Mouse (Mus musculus) intestine, embryonic 14.5 days (tissue): ENCODE data around the gene Lrch1. TPM values are rescaled to one million over a fixed set of nuclear protein-coding genes. Genes with fewer than 3 reads are reported as not detected.

ENCODE experiments used
- ATAC-seq: fragments of 200-750 bp; cut with Nextera tagmentation; replicated peaks from 2 replicates; pipeline ENCODE4 v1.8.0; 2017; ENCODE audit warnings: low read depth, moderate number of reproducible peaks, moderate TSS enrichment, moderate library complexity; ENCODE audit not compliant: low FRiP score, low TSS enrichment
- DNase-seq: peaks from one replicate; pipeline ENCODE4 v3.0.0-alpha.2; 2018; ENCODE audit warnings: low spot score
- H3K27ac ChIP-seq: fragments of 300-500 bp; sonication (generic); 2 replicates; pipeline ENCODE4 v1.5.1; 2014; ENCODE audit warnings: low read depth, mild to moderate bottlenecking, control low read depth
- H3K27me3 ChIP-seq: fragments of 300-500 bp; sonication (generic); replicated peaks from 2 replicates; pipeline ENCODE4 v1.6.1; 2014; ENCODE audit warnings: low read length, control low read depth; ENCODE audit not compliant: control insufficient read depth, insufficient read depth
- H3K36me3 ChIP-seq: fragments of 300-500 bp; sonication (generic); 2 replicates; pipeline ENCODE4 v1.6.1; 2014; ENCODE audit warnings: low read length, control low read depth; ENCODE audit not compliant: control insufficient read depth, insufficient read depth
- H3K4me1 ChIP-seq: fragments of 300-500 bp; sonication (generic); replicated peaks from 2 replicates; pipeline ENCODE4 v1.6.1; 2014; ENCODE audit warnings: low read length, control low read depth, mixed read lengths; ENCODE audit not compliant: control insufficient read depth, insufficient read depth
- H3K4me2 ChIP-seq: fragments of 300-500 bp; sonication (generic); 2 replicates; pipeline ENCODE4 v1.6.1; 2014; ENCODE audit warnings: low read length
- H3K4me3 ChIP-seq: fragments of 300-500 bp; sonication (generic); 2 replicates; pipeline ENCODE4 v1.5.1; 2014; ENCODE audit warnings: low read depth, low read length, control low read depth, mixed read lengths
- H3K9ac ChIP-seq: fragments of 300-500 bp; sonication (generic); 2 replicates; pipeline ENCODE4 v1.6.1; 2014; ENCODE audit warnings: mild to moderate bottlenecking, low read length
- H3K9me3 ChIP-seq: fragments of 300-500 bp; sonication (generic); 2 replicates; pipeline ENCODE4 v1.6.1; 2016; ENCODE audit warnings: low read length, control low read depth; ENCODE audit not compliant: control insufficient read depth
- WGBS: fragments of 180-500 bp; shearing (Covaris S2); extraction: QIAGEN DNeasy Blood & Tissue Kit; methylation state at CpG from one replicate; pipeline ENCODE4 v1.1.7; 2014; 5-methylcytosine and 5-hydroxymethylcytosine counted together
- polyA plus RNA-seq: library from polyadenylated mRNA; unstranded; fragments of >200 nt; fragmentation: Nextera tagmentation; extraction: Ambion mirVana; gene quantifications from 2 replicates; pipeline ENCODE4 v1.2.1, GENCODE M21; 2014

Gene Lrch1
- polyA plus RNA-seq, 1 experiment from 2014 or later = 12.6 TPM

DNA sequence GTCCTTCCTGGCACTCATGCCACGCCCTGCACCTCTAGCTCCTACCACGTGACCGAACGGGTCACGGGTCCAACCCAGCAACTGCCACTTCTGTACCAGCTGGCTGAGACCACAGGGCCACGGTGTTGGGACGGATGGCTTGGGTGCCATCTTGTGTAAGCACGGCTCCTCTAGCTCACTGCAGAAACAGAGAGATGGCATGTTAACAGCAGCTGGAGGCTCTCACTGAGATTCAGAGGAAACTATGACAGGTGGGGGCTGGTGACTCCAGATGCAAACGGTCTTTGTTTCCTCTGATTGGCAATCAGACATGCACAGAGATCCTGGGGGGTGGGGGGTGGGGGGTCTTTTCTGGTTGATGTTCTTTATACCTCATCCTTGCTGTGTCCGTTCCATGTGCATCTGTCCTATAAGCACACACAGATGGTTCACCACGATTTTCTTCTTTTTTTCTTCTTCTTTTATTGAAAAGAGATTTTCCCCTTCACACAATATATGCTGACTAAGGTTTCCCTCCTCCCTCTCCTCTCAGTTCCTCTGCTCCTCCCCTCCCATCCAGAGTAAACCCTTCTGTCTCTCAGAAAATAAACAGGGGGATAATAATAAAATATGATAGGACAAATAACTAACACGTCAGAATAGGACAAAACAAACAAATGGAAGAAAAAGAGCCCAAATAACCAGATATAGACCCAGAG is 25.5 kb downstream of the Lrch1 start:
- H3K4me1 ChIP-seq = peaks cover 22% of the 10 kb centered on the region
- H3K9ac ChIP-seq = no peak overlapping the region
- no peak for DNase-seq
- H3K9me3 ChIP-seq = no peaks in the 10 kb centered on the region
- no peaks in the 10 kb centered on the region for H3K27me3 ChIP-seq
- no peak overlapping the region for H3K27ac ChIP-seq
- no peak overlapping the region for H3K4me2 ChIP-seq
- peak; percentile 35; the same call in 1 of the 2 replicates for ATAC-seq
- H3K36me3 ChIP-seq = no peaks in the 10 kb centered on the region
- 55% methylated on average over 12 of the region's 12 CpGs for WGBS
- no peak overlapping the region for H3K4me3 ChIP-seq

DNA sequence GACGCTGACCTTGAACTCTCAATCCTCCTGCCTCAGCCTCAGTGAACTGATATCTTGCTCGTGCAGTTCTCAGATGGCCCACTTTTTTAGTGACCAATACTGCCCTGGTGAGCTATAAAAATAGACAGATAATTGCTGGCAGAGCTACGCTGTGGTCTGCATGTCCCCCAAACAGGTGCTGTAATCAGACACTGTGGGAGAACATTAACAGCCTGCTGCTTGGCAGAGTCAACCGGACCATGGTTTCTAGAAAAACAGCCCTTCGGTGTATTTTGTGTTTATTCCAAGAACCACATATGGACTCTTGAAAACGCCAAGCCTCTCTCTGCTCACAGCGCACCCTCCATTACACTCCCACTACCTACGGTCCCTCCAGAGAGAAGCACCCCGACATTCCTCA is 26.2 kb downstream of the Lrch1 start:
- DNase-seq = no peak
- ATAC-seq = no peak
- no peak overlapping the region for H3K27ac ChIP-seq
- WGBS = 77% methylated on average over 9 of the region's 9 CpGs
- no peak overlapping the region for H3K4me3 ChIP-seq
- H3K36me3 ChIP-seq = no peaks in the 10 kb centered on the region
- H3K9me3 ChIP-seq = no peaks in the 10 kb centered on the region
- H3K4me2 ChIP-seq = no peak overlapping the region
- no peak overlapping the region for H3K9ac ChIP-seq
- peaks cover 22% of the 10 kb centered on the region for H3K4me1 ChIP-seq
- H3K27me3 ChIP-seq = no peaks in the 10 kb centered on the region

DNA sequence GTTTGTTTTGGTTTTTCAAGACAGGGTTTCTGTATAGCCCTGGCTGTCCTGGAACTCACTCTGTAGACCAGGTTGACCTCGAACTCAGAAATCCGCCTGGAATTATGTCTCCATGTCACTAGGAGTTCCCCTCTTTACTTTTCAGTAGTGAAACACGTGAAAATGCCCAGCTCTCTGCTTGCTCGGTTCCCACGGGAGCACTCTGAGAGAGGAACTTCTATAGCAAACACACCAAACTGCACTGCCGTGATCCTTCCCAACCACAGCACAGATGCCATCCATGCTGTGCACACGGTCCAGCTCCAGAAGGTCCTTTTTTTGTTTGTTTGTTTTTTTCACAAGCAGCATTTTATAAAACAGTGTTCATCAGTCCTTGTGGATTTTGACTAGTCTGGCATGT is 28.5 kb downstream of the Lrch1 start:
- Histone ChIP-seq H3K27ac (no peak overlapping the region), H3K4me3 (no peak overlapping the region), H3K36me3 (no peaks in the 10 kb centered on the region), H3K4me2 (no peak overlapping the region), H3K9ac (no peak overlapping the region), H3K27me3 (no peaks in the 10 kb centered on the region), H3K4me1 (peaks cover 43% of the 10 kb centered on the region), H3K9me3 (no peaks in the 10 kb centered on the region)
- no peak for ATAC-seq
- WGBS = 84% methylated on average over 7 of the region's 7 CpGs
- no peak for DNase-seq

DNA sequence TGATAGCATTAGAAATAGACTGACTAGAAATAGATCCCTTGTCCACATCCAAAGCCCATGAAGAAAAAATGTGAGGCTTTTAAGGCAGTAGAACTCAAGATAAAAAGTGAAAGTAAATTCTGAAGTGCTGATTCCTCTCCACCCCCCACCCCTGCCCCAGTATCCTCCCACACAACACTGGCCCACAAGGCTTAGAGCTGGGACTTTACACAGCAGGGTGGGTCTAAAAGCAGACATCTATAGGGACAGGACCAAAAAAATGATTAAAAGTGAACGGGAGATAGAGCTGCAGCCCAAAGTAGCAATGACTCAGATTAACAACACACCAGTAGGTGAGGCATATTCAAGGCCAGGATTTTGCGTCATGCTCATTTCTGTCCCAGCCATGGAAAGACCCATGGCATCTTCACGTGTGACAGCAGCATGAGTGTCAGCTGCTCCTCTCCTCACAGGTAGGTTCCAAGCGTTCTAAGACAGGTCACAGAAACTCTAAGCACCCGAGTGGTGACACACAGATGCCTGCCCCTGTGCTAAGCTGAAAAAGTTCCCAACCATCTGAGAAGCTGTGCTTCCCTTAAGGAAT is 29.1 kb downstream of the Lrch1 start:
- DNase-seq = no peak
- ATAC-seq = no peak
- Histone ChIP-seq H3K4me1 (peaks cover 48% of the 10 kb centered on the region), H3K9me3 (no peaks in the 10 kb centered on the region), H3K27ac (no peak overlapping the region), H3K9ac (no peak overlapping the region), H3K4me3 (no peak overlapping the region), H3K27me3 (no peaks in the 10 kb centered on the region), H3K36me3 (no peaks in the 10 kb centered on the region), H3K4me2 (no peak overlapping the region)
- WGBS = 84% methylated on average over 5 of the region's 5 CpGs

DNA sequence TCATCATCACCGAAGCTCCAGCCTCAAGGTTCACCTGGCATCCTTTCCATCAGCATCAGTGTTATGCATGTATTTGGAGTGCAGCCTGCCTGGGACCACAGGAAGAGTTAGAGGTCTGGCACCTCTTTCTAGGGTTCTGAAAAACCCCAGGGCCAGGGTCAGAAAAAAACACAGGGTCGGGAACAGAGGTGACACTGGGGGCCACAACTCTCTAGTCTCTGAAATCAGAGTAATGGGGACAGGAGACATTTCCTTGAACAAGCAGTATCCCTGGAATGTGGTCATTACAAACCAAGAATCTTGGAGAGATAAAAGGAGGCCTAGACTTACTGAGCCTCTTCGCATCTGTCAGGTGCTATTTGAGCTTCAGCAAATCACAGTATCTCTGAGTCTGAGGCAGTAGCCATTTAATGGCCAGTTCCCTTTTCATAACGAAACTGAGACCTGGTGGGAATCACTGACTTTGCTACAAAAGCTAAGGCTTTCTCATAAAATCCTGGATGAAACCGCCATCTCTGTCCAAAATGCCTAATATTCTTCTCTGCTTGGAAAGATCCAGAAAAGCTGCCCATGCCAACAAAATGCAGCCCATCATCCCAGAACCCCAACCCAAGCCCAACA is 30.1 kb downstream of the Lrch1 start:
- H3K9me3 ChIP-seq = no peaks in the 10 kb centered on the region
- WGBS = 77% methylated on average over 5 of the region's 5 CpGs
- H3K4me2 ChIP-seq = no peak overlapping the region
- no peak overlapping the region for H3K27ac ChIP-seq
- H3K4me1 ChIP-seq = peaks cover 48% of the 10 kb centered on the region
- H3K36me3 ChIP-seq = no peaks in the 10 kb centered on the region
- ATAC-seq (no peak), DNase-seq (no peak)
- no peak overlapping the region for H3K4me3 ChIP-seq
- H3K27me3 ChIP-seq = no peaks in the 10 kb centered on the region
- no peak overlapping the region for H3K9ac ChIP-seq

DNA sequence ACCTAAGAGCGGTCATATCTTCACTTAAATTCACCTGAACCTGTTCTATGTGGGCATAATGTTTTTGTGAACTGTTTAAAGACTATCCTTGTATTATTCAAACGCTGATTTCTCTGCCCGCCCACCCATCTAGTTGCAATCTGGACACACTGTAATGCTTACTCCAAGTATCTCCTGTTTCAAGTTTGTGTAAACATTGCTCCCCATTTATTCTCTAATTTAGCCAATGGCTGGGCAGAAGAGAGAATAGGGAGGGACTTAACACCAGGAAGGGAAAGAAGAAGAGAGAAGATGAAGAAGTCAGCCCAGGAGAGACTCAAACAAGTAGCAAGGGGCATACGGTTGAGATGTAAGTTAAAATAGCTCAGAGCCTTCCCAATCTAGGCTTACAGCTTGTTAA is 31.0 kb downstream of the Lrch1 start:
- WGBS = 63% methylated on average over 4 of the region's 4 CpGs
- H3K9me3 ChIP-seq = no peaks in the 10 kb centered on the region
- no peaks in the 10 kb centered on the region for H3K27me3 ChIP-seq
- H3K9ac ChIP-seq = no peak overlapping the region
- H3K36me3 ChIP-seq = no peaks in the 10 kb centered on the region
- DNase-seq (no peak), ATAC-seq (no peak)
- no peak overlapping the region for H3K4me3 ChIP-seq
- peaks cover 42% of the 10 kb centered on the region for H3K4me1 ChIP-seq
- 0 out of 2 replicates have a peak overlapping the region, but pooled peaks have one; percentile 18 for H3K4me2 ChIP-seq
- H3K27ac ChIP-seq = peak overlapping the region; percentile 30

DNA sequence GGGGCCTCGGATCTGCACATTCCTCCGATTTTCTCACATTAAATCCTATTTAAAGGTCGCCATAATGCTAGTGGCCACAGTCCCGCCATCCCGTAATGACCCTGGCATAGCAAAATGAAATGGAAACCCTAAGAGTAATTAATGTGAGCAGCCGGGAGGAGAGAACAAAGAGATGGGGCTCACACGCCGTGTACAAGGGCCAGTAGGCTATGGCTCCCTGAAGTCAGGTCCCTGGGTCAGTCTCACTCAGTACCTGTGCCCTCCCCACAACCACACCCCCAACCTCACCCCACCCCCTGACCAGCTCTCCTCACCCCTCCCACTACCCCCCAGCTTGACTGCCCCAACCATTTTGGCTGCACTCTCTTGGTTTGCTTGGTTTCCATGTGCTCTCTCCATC is 31.6 kb downstream of the Lrch1 start:
- Histone ChIP-seq H3K27ac (peak overlapping the region; percentile 30), H3K4me2 (0 out of 2 replicates have a peak overlapping the region, but pooled peaks have one; percentile 18), H3K9me3 (no peaks in the 10 kb centered on the region), H3K36me3 (no peaks in the 10 kb centered on the region), H3K9ac (no peak overlapping the region), H3K4me1 (peaks cover 43% of the 10 kb centered on the region), H3K27me3 (no peaks in the 10 kb centered on the region), H3K4me3 (no peak overlapping the region)
- 74% methylated on average over 8 of the region's 8 CpGs for WGBS
- ATAC-seq = peak; percentile 75
- no peak for DNase-seq

DNA sequence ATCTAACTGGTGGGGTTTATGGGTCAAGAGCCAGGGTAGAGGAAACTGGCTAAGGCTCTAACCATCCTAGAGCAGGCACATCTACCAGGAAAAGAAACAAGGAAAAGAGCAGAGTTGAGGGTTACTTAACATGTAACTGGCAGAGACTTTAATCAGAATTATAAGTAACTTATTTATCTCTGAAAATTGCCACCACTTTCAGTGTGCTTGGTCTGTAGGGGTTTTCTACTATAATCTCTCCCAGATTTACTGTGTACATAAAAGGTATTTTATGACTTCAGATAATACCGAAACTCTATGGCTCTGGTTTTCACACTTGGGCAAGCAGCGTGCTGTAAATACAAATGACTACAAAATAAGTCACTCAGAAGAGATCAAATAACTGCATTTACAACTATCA is 32.0 kb downstream of the Lrch1 start:
- 58% methylated on average over 2 of the region's 2 CpGs for WGBS
- H3K4me3 ChIP-seq = no peak overlapping the region
- peak overlapping the region; percentile 79 for H3K27ac ChIP-seq
- H3K9ac ChIP-seq = no peak overlapping the region
- 0 out of 2 replicates have a peak overlapping the region, but pooled peaks have one; percentile 18 for H3K4me2 ChIP-seq
- H3K27me3 ChIP-seq = no peaks in the 10 kb centered on the region
- H3K4me1 ChIP-seq = peaks cover 47% of the 10 kb centered on the region
- no peaks in the 10 kb centered on the region for H3K9me3 ChIP-seq
- ATAC-seq = peak; percentile 87
- no peaks in the 10 kb centered on the region for H3K36me3 ChIP-seq
- DNase-seq = no peak
